Mouse (Mus musculus) megakaryocyte, embryonic 14.5 days (primary cell): Measurements from ENCODE around the gene Slc6a20b. TPM values are rescaled to one million over a fixed set of nuclear protein-coding genes. Genes with fewer than 3 reads are reported as not detected.

Experiments used
- H3K27me3 ChIP-seq: replicated peaks from 2 replicates; pipeline ENCODE3; 2012; ENCODE audit warnings: inconsistent platforms
- H3K36me3 ChIP-seq: replicated peaks from 2 replicates; pipeline ENCODE3; 2012; ENCODE audit warnings: low read length, inconsistent platforms, mixed read lengths
- H3K4me1 ChIP-seq: 2 replicates; pipeline ENCODE4 v1.6.1; 2012; ENCODE audit warnings: inconsistent platforms
- H3K4me3 ChIP-seq: replicated peaks from 2 replicates; pipeline ENCODE3; 2012; ENCODE audit warnings: moderate library complexity, mild to moderate bottlenecking, inconsistent platforms
- H3K9me3 ChIP-seq: 2 replicates; pipeline ENCODE4 v1.6.1; 2012; ENCODE audit warnings: inconsistent platforms
- FLI1 ChIP-seq: IDR thresholded peaks from 2 replicates; pipeline ENCODE4 v1.6.1; 2012; ENCODE audit warnings: low read length, inconsistent platforms, mixed read lengths
- GATA1 ChIP-seq: IDR thresholded peaks from 3 replicates; pipeline ENCODE4 v1.6.1; 2012; ENCODE audit warnings: mixed read lengths, low read length, inconsistent platforms, borderline replicate concordance
- polyA plus RNA-seq: library from polyadenylated mRNA; stranded (reverse); fragments of >175 nt; gene quantifications from 2 replicates; pipeline ENCODE4 v1.2.3, GENCODE M21; 2012; ENCODE audit warnings: low replicate concordance; ENCODE audit not compliant: insufficient read depth

Gene Slc6a20b
- polyA plus RNA-seq, 1 experiment: 1.2 TPM

DNA sequence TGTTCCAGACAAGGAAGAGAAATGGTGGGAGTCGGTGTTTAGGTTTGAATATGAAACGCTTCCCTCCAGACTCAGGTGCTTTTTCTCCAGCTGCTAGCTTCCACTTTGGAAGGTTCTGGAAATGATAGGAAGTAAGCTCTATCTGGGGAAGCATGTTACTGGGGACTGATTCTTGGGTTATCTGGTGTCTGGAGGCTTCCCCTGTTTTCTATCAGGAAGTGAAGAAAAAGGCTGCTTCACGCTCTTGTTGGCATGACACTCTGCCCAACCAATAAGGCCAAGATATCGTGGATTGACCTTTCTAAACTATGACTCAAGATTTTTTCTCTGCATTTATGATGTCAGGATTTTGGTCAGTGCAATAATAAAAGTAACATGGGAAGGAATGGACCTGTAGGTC is 37.2 kb downstream of the Slc6a20b start:
- Histone ChIP-seq H3K36me3 (peaks cover 63% of the 10 kb centered on the region), H3K9me3 (no peaks in the 10 kb centered on the region), H3K27me3 (no peaks in the 10 kb centered on the region), H3K4me1 (peaks cover 27% of the 10 kb centered on the region), H3K4me3 (no peak overlapping the region)
- TF ChIP-seq FLI1 (no peak), GATA1 (no peak)

DNA sequence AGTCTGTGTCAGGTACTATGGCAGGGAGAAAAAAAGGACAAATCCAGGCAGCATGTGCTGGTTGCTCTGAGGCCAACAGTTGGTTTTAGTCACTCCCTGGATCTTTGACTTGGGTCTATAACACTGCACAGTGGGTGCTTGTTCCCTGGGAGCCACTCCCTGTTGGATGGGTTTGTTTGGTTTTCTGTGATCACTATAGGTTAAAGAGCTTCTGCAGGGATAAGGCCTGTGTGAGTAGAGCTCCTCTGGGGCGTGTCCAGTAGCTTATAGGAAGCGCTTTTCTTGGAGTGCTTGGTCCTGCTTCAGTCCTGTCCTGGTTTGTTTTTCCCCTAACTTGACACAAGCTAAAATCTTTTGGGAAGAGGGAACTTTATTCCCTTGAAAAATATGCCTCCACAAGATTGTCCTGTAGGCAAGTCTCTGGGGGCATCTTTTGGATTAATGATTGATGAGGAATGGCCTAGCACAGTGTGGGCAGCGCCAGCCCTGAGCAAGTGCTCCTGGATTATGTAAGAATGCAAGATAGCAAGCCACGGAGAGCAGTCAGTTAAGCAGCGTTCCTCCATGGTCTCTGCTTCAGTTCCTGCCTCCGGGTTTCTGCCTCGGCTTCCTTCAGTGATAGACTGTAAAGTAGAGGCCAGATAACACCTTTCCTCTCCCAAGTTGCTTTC is 43.0 kb downstream of the Slc6a20b start:
- H3K36me3 ChIP-seq: peaks cover 93% of the 10 kb centered on the region
- H3K27me3 ChIP-seq: no peaks in the 10 kb centered on the region
- no peaks in the 10 kb centered on the region for H3K9me3 ChIP-seq
- no peak for TF ChIP-seq FLI1
- no peak for TF ChIP-seq GATA1
- no peak overlapping the region for H3K4me3 ChIP-seq
- H3K4me1 ChIP-seq: peaks cover 8% of the 10 kb centered on the region

DNA sequence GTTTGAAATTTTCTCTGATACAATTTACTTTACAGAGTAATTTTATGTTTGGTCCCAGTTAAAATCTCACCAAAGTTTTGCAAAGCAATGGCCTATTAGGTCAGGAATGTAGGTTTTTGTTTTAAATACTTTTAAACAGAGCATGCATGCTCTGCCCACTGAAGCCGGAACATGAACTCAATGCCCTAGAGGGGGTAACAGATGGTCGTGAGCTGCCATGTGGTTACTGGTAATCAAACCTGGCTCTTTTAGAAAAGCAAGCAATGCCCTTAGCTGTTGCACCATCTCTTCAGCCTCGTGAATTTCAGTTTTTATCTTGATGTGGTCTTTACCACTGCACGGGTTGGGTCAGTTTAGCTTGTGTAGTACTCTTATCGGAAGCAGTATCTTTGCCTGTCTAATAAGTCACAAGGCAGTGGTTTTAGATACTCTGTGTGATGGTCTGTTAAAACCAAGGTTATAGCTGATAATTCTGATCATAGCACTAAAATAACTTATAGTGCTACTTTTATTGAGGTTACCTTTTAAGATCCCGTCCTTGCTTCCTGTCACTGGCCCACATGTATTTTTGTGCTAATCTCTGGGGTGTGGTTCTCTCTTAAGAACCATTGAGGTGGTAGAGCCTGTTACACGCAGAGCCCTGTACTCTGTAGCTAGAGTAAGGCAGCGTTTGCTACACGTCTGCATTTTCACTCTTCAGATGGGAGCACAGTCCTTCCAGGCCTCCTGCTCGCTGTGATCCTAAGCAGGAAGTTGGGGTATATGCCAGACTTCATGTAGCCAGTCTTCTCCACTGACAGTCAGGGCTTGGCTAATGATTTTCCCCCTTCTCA is 54.8 kb downstream of the Slc6a20b start:
- Histone ChIP-seq H3K4me1 (no peaks in the 10 kb centered on the region), H3K36me3 (peaks cover 77% of the 10 kb centered on the region)

DNA sequence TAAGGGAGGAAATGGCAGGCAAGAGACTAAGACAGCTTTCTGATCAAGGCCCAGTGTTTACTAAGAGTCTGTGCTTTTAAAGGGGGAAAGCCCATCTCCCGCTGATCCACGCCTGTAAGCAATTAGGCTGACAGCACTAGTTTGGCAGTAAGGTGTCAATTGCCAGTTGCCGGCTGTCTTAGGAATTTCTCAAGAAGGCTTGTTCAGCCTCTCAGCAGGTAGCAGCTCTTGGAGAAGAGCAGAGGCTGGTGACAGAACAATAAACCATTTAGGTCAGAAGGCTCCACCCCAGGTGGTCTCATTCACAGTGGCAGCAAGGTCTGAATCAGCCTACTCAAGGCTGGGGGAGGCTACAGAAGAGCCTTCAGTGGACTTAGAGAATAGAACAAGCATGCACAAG is 77.8 kb downstream of the Slc6a20b start:
- TF ChIP-seq GATA1 (no peak), FLI1 (no peak)
- no peaks in the 10 kb centered on the region for H3K9me3 ChIP-seq
- H3K36me3 ChIP-seq: peaks cover 99% of the 10 kb centered on the region

More for the DNA sequence above, 54.8 kb downstream of the Slc6a20b start:
- TF ChIP-seq FLI1: no peak
- no peak for TF ChIP-seq GATA1
- H3K27me3 ChIP-seq: no peaks in the 10 kb centered on the region
- H3K4me3 ChIP-seq: no peak overlapping the region
- no peaks in the 10 kb centered on the region for H3K9me3 ChIP-seq

More for the DNA sequence above, 77.8 kb downstream of the Slc6a20b start:
- Histone ChIP-seq H3K4me3 (no peak overlapping the region), H3K27me3 (no peaks in the 10 kb centered on the region), H3K4me1 (no peaks in the 10 kb centered on the region; the same call in 1 of the 2 replicates)

Other genes with a start within 250 kb of the Slc6a20b start
- 5.0 and 8.8 TPM in 2 replicates for gene Limd1, start 153.9 kb downstream of the Slc6a20b start, polyA plus RNA-seq
- 1.2 TPM in 1 of 2 replicates, not detected in the other for gene Sacm1l, start 102.8 kb downstream of the Slc6a20b start, polyA plus RNA-seq
- gene Ccr9, start 45.9 kb upstream of the Slc6a20b start, polyA plus RNA-seq: 0.44 TPM in 1 of 2 replicates, not detected in the other
- 0.06 TPM in 1 of 2 replicates, not detected in the other for gene Slc6a20a, start 46.3 kb upstream of the Slc6a20b start, polyA plus RNA-seq
- gene Lztfl1, start 85.1 kb upstream of the Slc6a20b start, polyA plus RNA-seq: 2.3 TPM in 1 of 2 replicates, not detected in the other
- not detected in 2 replicates for gene Cxcr6, start 173.9 kb upstream of the Slc6a20b start, polyA plus RNA-seq
- 1.9 and 5.3 TPM in 2 replicates for gene Fyco1, start 219.3 kb upstream of the Slc6a20b start, polyA plus RNA-seq
- not detected in 2 replicates for gene Xcr1, start 229.5 kb upstream of the Slc6a20b start, polyA plus RNA-seq